Mouse (Mus musculus): Measurements from ENCODE around the gene Klra4. TPM values are rescaled to one million over a fixed set of nuclear protein-coding genes. Genes with fewer than 3 reads are reported as not detected.

Gene Klra4
- polyA plus RNA-seq, 1 experiment from 2014 or later = not detected

Other genes with a start within 250 kb of the Klra4 start
- gene Gm17631, start 204.6 kb downstream of the Klra4 start, polyA plus RNA-seq (2014; fragmentation: Nextera tagmentation; extraction: Ambion mirVana) = not detected in 2 replicates
- not detected in 2 replicates for gene Klra17, start 190.6 kb downstream of the Klra4 start, polyA plus RNA-seq (2014; fragmentation: Nextera tagmentation; extraction: Ambion mirVana)
- not detected in 2 replicates for gene Klra5, start 149.6 kb downstream of the Klra4 start, polyA plus RNA-seq (2014; fragmentation: Nextera tagmentation; extraction: Ambion mirVana)
- gene Klra6, start 40.3 kb downstream of the Klra4 start, polyA plus RNA-seq (2014; fragmentation: Nextera tagmentation; extraction: Ambion mirVana) = not detected in 2 replicates
- gene Klra8, start 62.6 kb upstream of the Klra4 start, polyA plus RNA-seq (2014; fragmentation: Nextera tagmentation; extraction: Ambion mirVana) = not detected in 2 replicates
- gene Klra9, start 125.8 kb upstream of the Klra4 start, polyA plus RNA-seq (2014; fragmentation: Nextera tagmentation; extraction: Ambion mirVana) = not detected in 2 replicates
- gene Klra7, start 166.1 kb upstream of the Klra4 start, polyA plus RNA-seq (2014; fragmentation: Nextera tagmentation; extraction: Ambion mirVana) = not detected in 2 replicates
- not detected in 2 replicates for gene Klra10, start 214.7 kb upstream of the Klra4 start, polyA plus RNA-seq (2014; fragmentation: Nextera tagmentation; extraction: Ambion mirVana)